Mouse (Mus musculus) c-Kit-positive CD71-negative TER-119-negative erythroid progenitor cells, embryonic 14.5 days (primary cell): ENCODE results near the gene Samm50.

ENCODE experiments used
- DNase-seq: peaks from one replicate; pipeline ENCODE4 v3.0.0-alpha.2; 2013; ENCODE audit warnings: low read depth

Samm50 gene

DNA sequence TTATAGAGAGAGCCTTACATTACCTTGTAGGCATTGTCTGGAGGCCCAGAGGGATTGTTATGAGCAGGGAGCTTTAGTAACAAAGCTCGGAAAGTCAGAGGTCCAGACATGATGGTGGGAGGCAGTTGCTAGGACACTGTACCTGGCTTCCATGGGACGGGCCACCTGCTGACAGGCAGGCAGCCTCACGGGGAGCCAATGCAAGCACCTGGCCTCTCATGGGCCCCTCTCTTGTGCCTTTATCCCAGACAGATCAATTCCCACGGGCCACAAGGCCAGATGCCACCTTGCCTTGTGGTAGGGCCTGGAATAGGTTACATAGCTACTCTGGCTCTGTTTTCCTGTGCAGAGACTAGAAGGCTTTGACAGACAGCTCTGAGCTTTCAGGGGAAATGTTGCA, 19.5 kb downstream of the Samm50 start:
- no peak for DNase-seq

DNA sequence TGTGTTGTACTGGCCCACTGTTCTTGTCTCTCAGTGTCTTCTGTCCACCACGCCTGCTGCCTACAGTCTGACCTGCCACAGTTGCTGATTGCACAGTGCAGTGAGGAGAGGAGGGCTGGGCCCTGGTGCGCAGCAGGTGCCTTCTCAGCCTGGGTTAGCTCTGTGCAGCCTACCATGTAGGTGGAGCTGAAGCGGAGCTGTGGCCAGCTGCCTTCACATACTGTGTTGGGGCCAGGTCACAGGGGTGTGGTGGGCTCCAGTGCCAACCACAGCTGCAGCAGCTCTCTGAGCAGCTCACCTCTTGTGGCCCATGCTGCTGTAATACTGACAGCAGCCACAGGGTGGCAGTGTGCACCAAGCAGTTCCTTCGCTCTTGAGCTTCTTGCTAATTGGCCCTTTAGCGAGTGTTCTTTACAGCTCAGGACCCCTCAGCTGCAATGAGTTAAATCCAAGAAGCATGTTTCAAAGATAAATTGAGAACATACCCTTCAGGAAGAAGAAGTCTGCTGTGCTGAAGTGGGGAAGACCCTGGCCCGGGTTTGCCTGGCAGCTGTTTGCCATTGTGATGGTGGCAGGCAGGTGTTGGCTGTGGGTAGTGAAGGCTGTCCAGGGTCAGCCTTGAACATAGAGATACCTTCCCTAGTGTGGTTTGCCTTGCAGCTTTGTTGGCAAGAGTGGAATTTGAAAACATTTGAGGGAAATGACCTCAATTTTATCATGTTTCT, 20.2 kb downstream of the Samm50 start:
- DNase-seq, result peak; percentile 88

- no peak for DNase-seq
Observed at GRCm38 (mm10) chr15:84212756-84213105, 20.7 kb downstream of the Samm50 start.

- DNase-seq, result no peak
Observed at GRCm38 (mm10) chr15:84213162-84213739, 21.2 kb downstream of the Samm50 start.

DNA sequence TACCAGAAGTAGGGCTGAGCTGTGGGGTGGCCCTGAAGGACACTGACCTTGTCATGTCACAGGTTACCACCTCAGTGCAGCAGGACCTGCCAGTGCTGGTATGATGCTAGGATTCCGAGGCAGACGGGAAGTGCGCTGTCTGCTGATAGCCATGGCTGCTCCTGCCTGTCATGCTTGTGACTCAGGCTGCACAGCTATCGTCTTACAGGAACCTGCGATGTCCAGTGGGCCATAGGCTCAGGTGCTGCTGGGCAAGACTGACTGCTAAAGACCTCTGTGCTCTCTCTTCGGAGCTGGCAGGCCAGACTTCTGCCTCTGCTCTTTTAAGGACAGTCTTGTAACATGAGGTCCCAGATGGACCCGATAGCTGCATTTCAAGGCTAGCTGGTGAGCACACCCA, 22.4 kb downstream of the Samm50 start:
- no peak for DNase-seq

DNA sequence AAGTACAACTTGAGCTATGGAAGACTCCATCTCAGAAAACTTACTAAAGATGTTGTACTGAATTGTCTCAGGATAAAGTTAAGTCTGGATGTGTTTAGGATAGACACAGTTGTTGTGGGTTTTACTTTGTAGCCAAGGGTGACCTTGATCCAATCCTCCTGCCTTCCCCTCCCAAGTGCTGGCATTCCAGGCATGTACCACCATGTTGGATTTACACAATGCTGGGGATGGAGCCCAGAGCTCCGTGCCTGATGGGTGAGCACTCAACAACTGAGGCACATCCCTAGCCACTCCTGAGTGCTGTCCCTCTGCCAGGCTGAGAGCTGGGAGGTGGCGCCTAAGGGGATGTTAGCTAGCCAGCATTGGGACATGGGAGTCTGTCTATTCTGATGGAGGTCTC, 23.2 kb downstream of the Samm50 start:
- no peak for DNase-seq

DNA sequence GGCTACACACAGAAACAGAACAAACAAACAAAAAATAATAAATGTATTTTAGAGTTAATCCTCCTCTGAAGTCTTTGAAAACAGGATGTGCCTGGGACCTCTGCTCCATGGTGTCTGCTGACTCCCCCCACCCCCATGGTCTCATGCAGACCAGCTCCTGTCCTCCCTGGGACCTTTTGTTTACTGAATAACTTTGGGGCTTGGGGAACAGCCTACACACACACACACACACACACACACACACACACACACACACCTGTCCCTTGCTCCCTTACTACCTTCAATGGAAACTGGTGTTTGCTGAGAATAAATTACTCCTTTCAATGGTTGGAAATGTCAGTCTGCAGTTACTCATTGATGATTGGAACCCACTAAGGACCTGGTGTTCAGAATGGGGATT, 24.0 kb downstream of the Samm50 start:
- DNase-seq, result no peak

DNA sequence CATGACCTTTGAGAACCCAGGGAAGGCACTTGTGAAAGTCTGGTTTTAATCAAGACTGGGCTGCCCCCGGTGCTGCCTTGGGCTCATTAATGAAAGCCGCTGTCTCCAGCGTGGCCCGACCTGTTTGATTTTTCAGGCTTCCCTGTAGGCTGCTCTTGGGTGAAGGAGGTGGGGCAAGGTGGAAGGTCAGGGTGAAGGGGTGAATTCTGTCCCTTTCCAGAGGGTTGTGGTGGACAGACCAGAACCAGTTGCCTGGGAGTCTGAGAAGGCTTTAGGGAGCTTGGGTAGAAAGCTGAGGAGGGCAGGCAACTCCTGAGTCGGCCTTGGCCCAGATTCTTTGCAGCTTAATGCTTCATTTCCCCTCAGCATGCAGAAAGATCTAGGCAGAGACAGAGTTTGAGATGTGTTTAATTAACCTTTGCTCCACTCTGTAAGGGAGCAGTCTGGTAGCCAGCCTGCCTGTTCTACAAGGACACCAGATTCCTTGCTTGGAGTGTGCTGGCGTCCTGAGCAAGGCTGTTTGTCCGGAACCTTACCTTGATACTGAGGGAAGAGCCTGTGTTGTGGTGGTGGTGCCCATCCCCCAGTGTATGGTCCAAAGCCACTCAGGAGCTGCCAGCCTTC, 24.5 kb downstream of the Samm50 start:
- DNase-seq, result no peak

DNA sequence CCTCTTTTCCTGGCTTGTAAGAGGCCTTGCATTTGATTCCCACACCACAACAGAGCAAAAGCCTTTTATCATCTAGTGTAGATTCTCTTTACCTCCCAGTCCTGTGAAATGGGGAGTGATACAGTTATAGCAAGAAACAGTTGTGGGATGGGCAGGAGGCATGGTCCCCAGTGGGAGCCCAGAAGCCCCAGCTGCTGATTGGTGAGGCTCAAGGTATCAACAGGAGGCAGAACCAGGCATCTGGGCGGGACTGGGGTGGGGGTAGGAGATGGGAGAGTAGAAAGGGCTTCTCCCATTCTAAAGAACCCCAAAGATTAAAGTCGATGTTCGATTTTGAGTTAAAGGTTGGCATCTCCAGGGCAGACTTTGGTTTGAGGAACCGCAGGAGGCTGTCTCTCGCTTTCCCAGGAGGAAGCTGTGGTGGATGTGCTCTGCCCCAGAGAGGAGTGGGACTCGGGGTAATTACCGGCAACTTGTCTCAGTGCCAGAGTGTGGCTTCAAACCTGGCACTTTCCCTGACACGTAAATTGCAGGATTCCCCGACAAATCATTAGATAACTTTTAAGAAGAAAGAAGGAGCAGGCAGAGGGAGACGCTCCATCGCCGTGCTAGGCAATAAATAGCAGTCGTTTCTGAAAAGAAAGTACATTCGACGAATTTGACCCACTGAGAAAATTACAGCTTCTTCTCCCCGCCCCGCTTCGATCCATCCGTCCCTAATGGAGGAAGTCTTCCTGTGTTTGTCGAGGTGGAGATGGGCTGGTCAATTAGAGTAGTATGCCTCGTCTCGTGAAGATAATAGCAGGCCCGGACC, 26.1 kb downstream of the Samm50 start:
- no peak for DNase-seq

DNA sequence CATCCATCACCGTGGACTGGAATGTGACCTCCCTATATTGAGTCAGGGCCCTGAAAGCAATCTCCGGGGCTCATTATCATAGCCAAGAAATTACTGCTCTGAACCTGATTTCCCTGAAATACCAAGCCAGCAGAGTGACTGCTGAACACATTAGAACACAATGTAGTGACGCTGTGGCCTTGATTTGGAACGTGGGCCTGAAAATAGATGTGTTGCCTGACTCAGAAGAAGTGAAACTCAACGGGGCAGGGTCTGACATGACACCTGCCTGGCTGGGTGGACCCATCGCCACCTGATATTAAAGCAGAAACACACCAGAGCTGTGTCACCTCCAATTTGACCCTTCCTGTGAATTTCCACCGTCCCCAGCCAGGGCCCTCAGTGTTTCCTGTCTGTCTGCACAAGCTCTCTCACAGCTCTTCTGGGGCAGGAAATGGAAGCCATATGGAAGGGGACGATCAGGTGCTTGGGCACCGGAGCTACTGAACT, 26.8 kb downstream of the Samm50 start:
- DNase-seq, result no peak

DNA sequence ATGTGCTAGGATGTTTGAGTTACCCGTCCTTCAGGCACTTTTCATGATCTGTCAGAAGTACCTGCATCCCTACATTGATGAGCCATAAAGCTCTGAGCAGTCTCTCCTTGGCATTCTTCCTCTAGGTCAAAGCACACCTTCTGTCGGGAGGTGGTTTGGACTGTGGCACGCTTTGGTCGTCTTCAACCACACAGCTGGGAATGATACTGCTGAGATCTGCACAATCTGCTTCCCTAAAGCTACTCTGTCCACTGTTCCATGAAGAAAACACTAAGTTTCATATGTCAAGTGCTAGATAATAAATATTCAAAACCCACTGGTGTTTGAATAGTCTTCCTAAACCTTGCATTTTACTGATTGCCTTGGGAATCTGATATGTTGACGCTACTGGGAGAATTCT, 29.5 kb downstream of the Samm50 start:
- no peak for DNase-seq

- no peak for DNase-seq
Observed at GRCm38 (mm10) chr15:84223423-84223822, 31.4 kb downstream of the Samm50 start.

- DNase-seq, result no peak
Observed at GRCm38 (mm10) chr15:84224779-84225178, 32.7 kb downstream of the Samm50 start.

GRCm38 (mm10) chr15:84226918-84227317, 34.9 kb downstream of the Samm50 start:
- DNase-seq, result no peak

GRCm38 (mm10) chr15:84230661-84231060, 38.6 kb downstream of the Samm50 start:
- no peak for DNase-seq

DNA sequence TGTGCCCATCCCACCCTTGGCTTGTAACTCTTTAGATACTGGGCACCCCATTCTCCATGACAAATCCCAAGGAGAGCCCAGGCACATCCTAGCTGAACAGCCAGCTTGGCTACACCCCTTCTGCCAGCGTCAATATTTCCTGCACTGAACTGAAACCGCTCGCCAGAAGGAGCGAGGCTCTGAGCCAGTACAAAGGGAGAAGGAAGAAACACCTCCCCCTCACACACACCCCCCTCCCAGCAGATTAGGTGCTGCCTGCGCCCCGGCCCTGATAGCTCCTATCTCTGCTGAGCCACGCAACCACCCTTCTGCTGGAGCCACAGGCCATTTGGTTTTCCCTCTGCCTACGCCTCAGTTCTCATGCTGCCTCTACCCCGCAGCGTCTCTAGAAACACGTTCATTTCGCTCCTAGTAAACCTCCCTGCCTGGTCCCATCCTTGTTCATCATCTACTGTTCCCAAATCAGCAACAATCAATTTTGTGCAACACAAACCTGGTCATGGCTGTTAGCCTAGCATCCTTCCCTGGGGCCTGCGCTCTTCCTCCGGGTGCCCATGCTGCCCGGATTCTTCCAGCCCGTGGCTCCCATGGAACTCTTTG, 39.2 kb downstream of the Samm50 start:
- DNase-seq, result no peak

GRCm38 (mm10) chr15:84231721-84232561, 39.9 kb downstream of the Samm50 start, which contains the start of gene Parvb:
TSS of gene Parvb (plus strand) at chr15:84232043.
- DNase-seq, result no peak

- DNase-seq, result no peak
Observed at GRCm38 (mm10) chr15:84232609-84233008, 40.6 kb downstream of the Samm50 start.

GRCm38 (mm10) chr15:84234794-84235581, 42.9 kb downstream of the Samm50 start:
- DNase-seq, result no peak

DNA sequence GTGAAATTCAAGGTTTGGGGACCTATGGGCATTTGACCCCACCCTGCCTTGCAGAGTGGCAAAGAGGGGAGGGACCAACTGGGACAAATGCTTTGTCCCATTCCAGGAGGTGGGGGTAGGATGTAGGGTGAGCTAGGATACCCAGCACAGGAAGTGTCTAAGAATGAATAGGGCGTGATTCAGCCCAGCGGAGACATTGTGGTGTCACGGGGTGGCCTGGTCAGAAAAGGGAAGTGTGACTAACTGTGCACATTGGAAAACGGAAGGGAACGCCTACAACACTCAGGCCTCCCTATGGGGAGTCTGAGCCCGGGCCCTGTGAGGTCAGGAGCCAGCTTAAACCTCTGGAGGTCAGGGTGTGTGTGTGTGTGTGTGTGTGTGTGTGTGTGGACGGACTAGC, 43.6 kb downstream of the Samm50 start:
- DNase-seq, result no peak
